In genomic region chr11:61252807-61253206, GRCm38 (mm10) we compare ENCODE assay signal across 24 mouse cellular contexts. TPM values are rescaled to one million over a fixed set of nuclear protein-coding genes. Genes with fewer than 3 reads are reported as not detected.
"Had no signal": no experiment of that assay in that cellular context is flagged by ENCODE, and none has a peak within 500 bp of the region (broad histone marks: within the 10 kb centered on the region; RNA-seq: fewer than 3 reads in every experiment).

No protein-coding gene starts in this region.

- H3K9me3 ChIP-seq: limb, embryonic 10.5 days; limb, embryonic 13.5 days; lung, embryonic 15.5 days; stomach, embryonic 15.5 days had no signal

- H3K9ac ChIP-seq: limb, embryonic 13.5 days; liver, embryonic 14.5 days; liver, postnatal 0 days; lung, embryonic 15.5 days; stomach, embryonic 15.5 days had no signal

- DNase-seq: kidney, postnatal 25 days; layer of hippocampus, adult 9-11 months; liver; liver, postnatal 0 days; lung, postnatal 10 days; lung, postnatal 4 days; midbrain, embryonic 14.5 days; retina, postnatal 1 day; right cerebral cortex, postnatal 25 days; spleen, adult 18-20 months; thymus, postnatal 25 days had no signal

- H3K4me2 ChIP-seq: limb, embryonic 13.5 days; lung, embryonic 15.5 days; midbrain, embryonic 11.5 days; stomach, embryonic 15.5 days had no signal

- H3K27me3 ChIP-seq: limb, embryonic 13.5 days; lung, embryonic 15.5 days; stomach, embryonic 15.5 days had no signal

- H3K27ac ChIP-seq: kidney, postnatal 0 days; layer of hippocampus, adult 2 months; limb, embryonic 10.5 days; limb, embryonic 13.5 days; liver, embryonic 14.5 days; lung, embryonic 15.5 days; stomach, embryonic 15.5 days had no signal

- ATAC-seq: liver, postnatal 0 days had no signal

- H3K4me3 ChIP-seq: layer of hippocampus, adult 2 months; limb, embryonic 10.5 days; limb, embryonic 13.5 days; lung, embryonic 15.5 days; stomach, embryonic 15.5 days had no signal

- H3K4me1 ChIP-seq: limb, embryonic 10.5 days; limb, embryonic 13.5 days; lung, embryonic 15.5 days; stomach, embryonic 15.5 days had no signal

RNA-seq across cellular contexts. Expression of gene Aldh3a1, which starts 45.5 kb away (rescaled TPM):
- total RNA-seq: megakaryocyte progenitor cell, adult 5-6 weeks; megakaryocyte-erythroid progenitor cell, adult 5-6 weeks had no signal
- polyA plus RNA-seq: kidney, embryonic 14.5 days; kidney, postnatal 0 days; limb, embryonic 10.5 days; midbrain, embryonic 11.5 days; neural tube, embryonic 11.5 days; neural tube, embryonic 14.5 days had no signal
